Mouse (Mus musculus): Measurements from ENCODE around the gene Atxn7l1. TPM values are rescaled to one million over a fixed set of nuclear protein-coding genes. Genes with fewer than 3 reads are reported as not detected.

Gene Atxn7l1
- polyA plus RNA-seq (2015; fragmentation: Nextera tagmentation; extraction: Ambion mirVana), result 22.1 and 23.3 TPM in 2 replicates

GRCm38 (mm10) chr12:33147497-33148267 lies at the start of gene Atxn7l1:
TSS of gene Atxn7l1 (plus strand) at chr12:33147693.
- no peaks in the 10 kb centered on the region for H3K36me3 ChIP-seq
- peak within 1 kb of the TSS; percentile 91 for H3K4me2 ChIP-seq
- peak within 1 kb of the TSS; percentile 93 for H3K9ac ChIP-seq
- peaks cover 16% of the 10 kb centered on the region; the same call in 1 of the 2 replicates for H3K27me3 ChIP-seq
- peak within 1 kb of the TSS; percentile 75 for H3K4me3 ChIP-seq
- 1% methylated on average over 52 of the region's 54 CpGs for WGBS
- peak; percentile 93 for ATAC-seq (ENCODE audit: low read depth)
- H3K4me1 ChIP-seq (replicated peaks), result peaks cover 46% of the 10 kb centered on the region
- no peaks in the 10 kb centered on the region for H3K9me3 ChIP-seq
- H3K27ac ChIP-seq (replicated peaks), result peak within 1 kb of the TSS; percentile 90

- Histone ChIP-seq H3K9me3 (no peaks in the 10 kb centered on the region), H3K4me1 (replicated peaks) (peaks cover 33% of the 10 kb centered on the region), H3K27ac (replicated peaks) (peak overlapping the region; percentile 78; the same call in 1 of the 2 replicates), H3K9ac (no peak overlapping the region), H3K4me3 (no peak overlapping the region), H3K36me3 (no peaks in the 10 kb centered on the region), H3K27me3 (no peaks in the 10 kb centered on the region), H3K4me2 (no peak overlapping the region)
- ATAC-seq (ENCODE audit: low read depth), result peak; percentile 60; the same call in 1 of the 2 replicates
- whole genome bisulfite sequencing, result 48% methylated on average over 8 of the region's 8 CpGs
Measured at GRCm38 (mm10) chr12:33101627-33102026, 45.9 kb upstream of the Atxn7l1 start.

DNA sequence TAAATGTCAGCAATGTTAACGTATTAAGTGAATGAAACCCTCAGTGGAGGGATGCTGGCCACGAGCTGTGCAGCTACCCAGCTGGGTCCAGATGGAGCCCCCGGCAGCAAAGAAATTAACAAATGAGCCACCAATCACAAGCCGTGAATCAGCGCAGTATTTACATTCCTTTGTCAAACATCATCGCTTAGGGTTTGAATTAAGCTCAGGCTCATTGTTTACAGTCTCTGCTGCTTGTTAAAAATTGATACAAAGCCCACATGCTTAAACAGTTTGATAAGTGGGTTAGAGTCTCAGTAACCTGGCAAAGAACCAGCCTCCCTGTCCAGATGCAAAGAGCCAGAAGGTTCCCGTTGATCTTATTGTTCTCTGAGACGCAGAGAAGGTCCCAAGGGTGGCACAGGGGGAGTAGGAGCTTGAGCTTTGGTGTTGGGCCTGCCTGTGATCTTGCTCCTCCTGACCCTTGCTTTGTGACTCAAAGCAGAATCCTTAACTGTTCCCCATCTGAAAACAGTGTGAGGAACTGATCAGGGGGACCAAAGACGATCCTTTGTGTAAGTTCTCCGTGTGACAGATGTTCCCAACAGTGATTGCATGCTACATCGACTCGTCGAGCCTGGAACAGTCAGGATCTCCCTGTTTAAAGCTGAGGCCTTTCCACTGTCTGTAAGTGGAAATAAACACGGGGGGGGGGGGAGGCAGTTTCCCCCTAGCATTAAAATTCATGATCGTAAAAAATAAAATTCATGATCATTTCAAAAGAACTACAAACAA lies 45.0 kb upstream of the Atxn7l1 start:
- Histone ChIP-seq H3K36me3 (no peaks in the 10 kb centered on the region), H3K4me2 (no peak overlapping the region), H3K9me3 (no peaks in the 10 kb centered on the region), H3K27ac (replicated peaks) (peak overlapping the region; percentile 78), H3K27me3 (no peaks in the 10 kb centered on the region), H3K4me3 (no peak overlapping the region), H3K4me1 (replicated peaks) (peaks cover 40% of the 10 kb centered on the region), H3K9ac (no peak overlapping the region)
- WGBS, result 23% methylated on average over 15 of the region's 15 CpGs
- ATAC-seq (ENCODE audit: low read depth), result peak; percentile 45

GRCm38 (mm10) chr12:33105724-33106123 lies 41.8 kb upstream of the Atxn7l1 start:
- H3K36me3 ChIP-seq, result no peaks in the 10 kb centered on the region
- H3K4me2 ChIP-seq, result no peak overlapping the region
- H3K27ac ChIP-seq (replicated peaks), result no peak overlapping the region
- no peak overlapping the region for H3K9ac ChIP-seq
- 70% methylated on average over 4 of the region's 4 CpGs for WGBS
- no peaks in the 10 kb centered on the region for H3K27me3 ChIP-seq
- H3K9me3 ChIP-seq, result no peaks in the 10 kb centered on the region
- peaks cover 50% of the 10 kb centered on the region for H3K4me1 ChIP-seq (replicated peaks)
- ATAC-seq (ENCODE audit: low read depth), result no peak
- no peak overlapping the region for H3K4me3 ChIP-seq

- peaks cover 55% of the 10 kb centered on the region for H3K4me1 ChIP-seq (replicated peaks)
- no peak overlapping the region for H3K9ac ChIP-seq
- H3K4me2 ChIP-seq, result no peak overlapping the region
- H3K27ac ChIP-seq (replicated peaks), result 0 out of 2 replicates have a peak overlapping the region, but pooled peaks have one; percentile 34
- H3K9me3 ChIP-seq, result no peaks in the 10 kb centered on the region
- H3K4me3 ChIP-seq, result no peak overlapping the region
- no peak for ATAC-seq (ENCODE audit: low read depth)
- no peaks in the 10 kb centered on the region for H3K36me3 ChIP-seq
- no peaks in the 10 kb centered on the region for H3K27me3 ChIP-seq
- whole genome bisulfite sequencing, result 48% methylated on average over 10 of the region's 10 CpGs
Measured at GRCm38 (mm10) chr12:33106438-33107167, 40.9 kb upstream of the Atxn7l1 start.

- Histone ChIP-seq H3K27me3 (no peaks in the 10 kb centered on the region), H3K4me3 (no peak overlapping the region), H3K27ac (replicated peaks) (no peak overlapping the region), H3K36me3 (no peaks in the 10 kb centered on the region), H3K9me3 (no peaks in the 10 kb centered on the region), H3K9ac (no peak overlapping the region), H3K4me2 (no peak overlapping the region), H3K4me1 (replicated peaks) (peaks cover 47% of the 10 kb centered on the region)
- ATAC-seq (ENCODE audit: low read depth), result peak; percentile 56; the same call in 1 of the 2 replicates
Measured at GRCm38 (mm10) chr12:33109531-33109930, 38.0 kb upstream of the Atxn7l1 start.

DNA sequence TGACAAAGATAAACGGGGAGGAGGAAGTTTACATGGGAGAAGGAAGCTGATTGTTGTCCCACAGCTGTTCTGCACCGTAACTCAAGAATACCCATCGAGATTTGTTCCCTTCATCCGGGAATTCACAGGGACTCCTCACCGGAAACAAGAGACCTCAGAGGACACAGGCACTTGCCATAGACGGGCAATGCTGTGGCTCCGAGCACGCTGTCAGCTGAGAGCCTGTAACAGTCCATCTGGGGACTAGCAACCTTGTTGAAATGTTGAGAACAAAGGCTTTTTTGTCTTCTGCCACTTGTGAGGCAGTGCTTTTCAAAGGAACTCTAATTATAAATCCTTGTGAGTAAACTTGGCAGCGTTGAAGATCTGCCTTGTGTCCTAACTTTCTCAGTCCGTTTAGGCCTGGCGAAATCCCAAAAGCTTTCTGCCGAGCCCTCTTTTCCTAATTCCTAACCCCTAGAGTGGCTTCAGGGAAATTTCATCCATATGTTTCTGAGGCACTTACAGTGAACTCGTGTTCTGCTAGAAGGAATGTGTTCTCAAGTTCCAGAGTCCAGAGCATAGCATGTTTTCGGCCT lies 36.5 kb upstream of the Atxn7l1 start:
- Histone ChIP-seq H3K4me2 (no peak overlapping the region), H3K4me1 (replicated peaks) (peaks cover 41% of the 10 kb centered on the region), H3K36me3 (no peaks in the 10 kb centered on the region), H3K27ac (replicated peaks) (peak overlapping the region; percentile 64), H3K9ac (no peak overlapping the region), H3K27me3 (no peaks in the 10 kb centered on the region), H3K4me3 (no peak overlapping the region), H3K9me3 (no peaks in the 10 kb centered on the region)
- peak; percentile 51; the same call in 1 of the 2 replicates for ATAC-seq (ENCODE audit: low read depth)
- WGBS, result 18% methylated on average over 14 of the region's 14 CpGs

DNA sequence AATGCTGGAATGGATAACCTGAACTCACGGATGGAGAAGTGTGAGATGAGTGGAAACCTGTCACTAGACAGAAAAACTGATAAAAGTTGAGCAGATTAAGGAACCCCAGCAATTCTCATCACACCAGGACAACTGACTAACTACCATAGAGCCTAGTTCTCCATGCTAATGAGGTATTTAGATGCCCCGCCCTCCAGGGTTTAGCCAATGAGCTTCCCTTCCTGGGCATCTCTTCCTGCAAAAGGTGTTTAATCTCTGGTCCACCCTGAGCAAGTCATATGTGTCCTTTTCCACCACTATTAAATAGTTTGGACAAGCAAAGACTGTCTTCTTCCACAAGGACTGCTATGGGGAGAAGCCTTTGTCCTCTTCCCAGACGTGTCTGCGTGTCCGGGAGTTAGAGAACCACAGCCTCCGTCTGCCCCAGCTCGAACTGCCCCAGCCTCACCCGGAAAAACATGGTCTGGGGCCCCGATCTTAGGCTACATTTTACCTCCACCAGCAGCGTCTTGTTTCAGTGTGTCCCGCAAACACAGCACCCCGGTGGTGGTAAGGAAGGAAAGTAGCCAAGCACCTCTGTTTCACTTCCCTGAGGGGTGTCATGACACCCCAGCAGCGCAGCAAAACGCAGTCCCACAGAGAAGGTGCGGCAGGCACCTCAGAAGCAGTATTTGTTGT lies 28.7 kb upstream of the Atxn7l1 start:
- Histone ChIP-seq H3K36me3 (no peaks in the 10 kb centered on the region), H3K27ac (replicated peaks) (no peak overlapping the region), H3K9ac (no peak overlapping the region), H3K4me2 (no peak overlapping the region), H3K9me3 (no peaks in the 10 kb centered on the region), H3K4me1 (replicated peaks) (no peaks in the 10 kb centered on the region), H3K4me3 (no peak overlapping the region), H3K27me3 (no peaks in the 10 kb centered on the region)
- no peak for ATAC-seq (ENCODE audit: low read depth)
- 51% methylated on average over 15 of the region's 15 CpGs for WGBS

GRCm38 (mm10) chr12:33125594-33126227 lies 21.8 kb upstream of the Atxn7l1 start:
- peaks cover 5% of the 10 kb centered on the region; the same call in 1 of the 2 replicates for H3K27me3 ChIP-seq
- 79% methylated on average over 9 of the region's 9 CpGs for WGBS
- no peaks in the 10 kb centered on the region for H3K9me3 ChIP-seq
- peaks cover 18% of the 10 kb centered on the region for H3K4me1 ChIP-seq (replicated peaks)
- no peak overlapping the region for H3K27ac ChIP-seq (replicated peaks)
- no peak overlapping the region for H3K4me3 ChIP-seq
- no peaks in the 10 kb centered on the region for H3K36me3 ChIP-seq
- ATAC-seq (ENCODE audit: low read depth), result no peak
- no peak overlapping the region for H3K4me2 ChIP-seq
- no peak overlapping the region for H3K9ac ChIP-seq

DNA sequence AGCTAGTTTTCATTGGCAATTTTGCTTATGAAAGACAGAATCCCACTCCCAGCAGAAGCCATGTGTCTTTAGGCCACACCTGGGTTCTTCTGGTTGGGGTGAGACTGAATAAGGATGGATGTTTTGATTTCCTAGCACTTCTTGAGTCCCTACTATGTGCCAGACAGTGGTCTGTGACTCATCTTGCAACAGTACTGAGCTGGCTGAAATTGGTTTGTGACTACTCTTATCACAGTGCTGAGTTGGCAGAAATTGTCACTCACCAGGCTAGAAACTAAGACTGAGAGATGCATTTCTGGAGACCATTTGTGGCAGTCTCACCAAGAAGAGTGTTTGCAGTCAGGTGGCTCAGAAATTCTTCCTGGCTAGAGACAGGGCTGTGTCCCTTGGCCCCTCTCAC lies 21.2 kb upstream of the Atxn7l1 start:
- ATAC-seq (ENCODE audit: low read depth), result no peak
- Histone ChIP-seq H3K27me3 (peaks cover 5% of the 10 kb centered on the region; the same call in 1 of the 2 replicates), H3K27ac (replicated peaks) (no peak overlapping the region), H3K36me3 (no peaks in the 10 kb centered on the region), H3K4me1 (replicated peaks) (peaks cover 18% of the 10 kb centered on the region), H3K9me3 (no peaks in the 10 kb centered on the region), H3K9ac (no peak overlapping the region), H3K4me3 (no peak overlapping the region), H3K4me2 (no peak overlapping the region)

DNA sequence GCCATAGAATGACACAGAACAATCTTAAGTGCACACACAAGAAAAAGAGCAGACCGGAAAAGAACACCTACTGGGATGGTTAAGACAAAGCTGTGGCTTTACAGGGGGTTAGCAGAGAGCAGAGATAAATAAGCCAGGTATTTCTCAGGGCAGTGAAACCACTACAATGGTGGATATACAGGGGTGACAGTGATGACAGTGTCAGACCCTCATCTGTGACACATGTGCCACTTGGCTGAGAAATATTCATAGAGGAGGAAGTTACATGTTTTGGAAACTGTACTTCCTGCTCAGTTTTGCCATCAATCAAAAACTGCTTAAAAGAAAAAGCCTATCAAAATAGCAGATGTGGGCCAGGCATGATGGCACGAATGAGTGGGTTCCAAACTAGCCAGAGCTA lies 19.4 kb upstream of the Atxn7l1 start:
- no peak for ATAC-seq (ENCODE audit: low read depth)
- H3K9me3 ChIP-seq, result no peaks in the 10 kb centered on the region
- H3K4me2 ChIP-seq, result no peak overlapping the region
- no peak overlapping the region for H3K4me3 ChIP-seq
- H3K4me1 ChIP-seq (replicated peaks), result peaks cover 18% of the 10 kb centered on the region
- no peak overlapping the region for H3K9ac ChIP-seq
- WGBS, result 88% methylated on average over 2 of the region's 2 CpGs
- H3K27me3 ChIP-seq, result peaks cover 5% of the 10 kb centered on the region; the same call in 1 of the 2 replicates
- H3K36me3 ChIP-seq, result no peaks in the 10 kb centered on the region
- no peak overlapping the region for H3K27ac ChIP-seq (replicated peaks)
